Mouse (Mus musculus): ENCODE data around the gene Mrps15. TPM values are rescaled to one million over a fixed set of nuclear protein-coding genes. Genes with fewer than 3 reads are reported as not detected.
"Not testable (repeated sequence)": the region's sequence is repeated elsewhere in the genome, so short reads cannot be mapped to it uniquely, and the experiment has no call there.

The Mrps15 gene
- total RNA-seq, 4 experiments from 2014 or later, result 42.2 to 55.3 (median 46.5) TPM

GRCm38 (mm10) chr4:126068842-126069241, 22.1 kb downstream of the Mrps15 start:
- no peak for DNase-seq (ENCODE audit: low spot score in 2 of 2)

- no peak for DNase-seq (ENCODE audit: low spot score in 2 of 2)
Observed at GRCm38 (mm10) chr4:126077833-126078232, 31.1 kb downstream of the Mrps15 start.

GRCm38 (mm10) chr4:126079266-126079665, 32.5 kb downstream of the Mrps15 start:
- DNase-seq (ENCODE audit: low spot score in 2 of 2), result no peak

- no peak for DNase-seq (ENCODE audit: low spot score in 2 of 2)
Observed at GRCm38 (mm10) chr4:126081601-126082000, 34.9 kb downstream of the Mrps15 start.

- no peak for DNase-seq (ENCODE audit: low spot score in 2 of 2)
Observed at GRCm38 (mm10) chr4:126083021-126083420, 36.3 kb downstream of the Mrps15 start.

- no peak for DNase-seq (ENCODE audit: low spot score in 2 of 2)
Observed at GRCm38 (mm10) chr4:126084382-126084781, 37.7 kb downstream of the Mrps15 start.

- peak; percentile 61 to 80 for DNase-seq (ENCODE audit: low spot score in 2 of 2)
Observed at GRCm38 (mm10) chr4:126085996-126086576, 39.4 kb downstream of the Mrps15 start.

- DNase-seq (ENCODE audit: low spot score in 2 of 2), result no peak
Observed at GRCm38 (mm10) chr4:126090101-126090847, 43.5 kb downstream of the Mrps15 start.

- no peak for DNase-seq (ENCODE audit: low spot score in 2 of 2)
Observed at GRCm38 (mm10) chr4:126090848-126091124, 44.1 kb downstream of the Mrps15 start.

- no peak for DNase-seq (ENCODE audit: low spot score in 2 of 2)
Observed at GRCm38 (mm10) chr4:126091873-126092272, 45.1 kb downstream of the Mrps15 start.

- DNase-seq (ENCODE audit: low spot score in 2 of 2), result not testable (repeated sequence)
Observed at GRCm38 (mm10) chr4:126095622-126096430, 49.1 kb downstream of the Mrps15 start.

- peak; percentile 95 to 96 for DNase-seq (ENCODE audit: low spot score in 2 of 2)
Observed at GRCm38 (mm10) chr4:126096464-126097111, 49.9 kb downstream of the Mrps15 start, which contains the start of gene Lsm10. Gene Lsm10, plus strand, starts transcription at chr4:126096623.

GRCm38 (mm10) chr4:126097711-126098253, 51.1 kb downstream of the Mrps15 start:
- no peak for DNase-seq (ENCODE audit: low spot score in 2 of 2)

GRCm38 (mm10) chr4:126099365-126099764, 52.6 kb downstream of the Mrps15 start:
- no peak for DNase-seq (ENCODE audit: low spot score in 2 of 2)

GRCm38 (mm10) chr4:126100764-126101163, 54.0 kb downstream of the Mrps15 start:
- no peak for DNase-seq (ENCODE audit: low spot score in 2 of 2)

- DNase-seq (ENCODE audit: low spot score in 2 of 2), result peak; percentile 35 to 55
Observed at GRCm38 (mm10) chr4:126102061-126102841, 55.5 kb downstream of the Mrps15 start.

GRCm38 (mm10) chr4:126103057-126103581, 56.4 kb downstream of the Mrps15 start:
- peak; percentile 74 to 86 for DNase-seq (ENCODE audit: low spot score in 2 of 2)

- DNase-seq (ENCODE audit: low spot score in 2 of 2), result peak; percentile 94 to 96
Observed at GRCm38 (mm10) chr4:126103590-126104068, 56.9 kb downstream of the Mrps15 start, which contains the start of gene Stk40. Gene Stk40, plus strand, starts transcription at chr4:126103957.

GRCm38 (mm10) chr4:126104261-126105075, 57.7 kb downstream of the Mrps15 start:
- peak; percentile 34 to 39 for DNase-seq (ENCODE audit: low spot score in 2 of 2)

Measured in layer of hippocampus, adult 8-10 months (tissue).